Mouse (Mus musculus): Measurements from ENCODE around the gene Bbs9. TPM values are rescaled to one million over a fixed set of nuclear protein-coding genes. Genes with fewer than 3 reads are reported as not detected.

The Bbs9 gene
- total RNA-seq, 2 experiments from 2014 or later, result 11.8 to 14.0 TPM

DNA sequence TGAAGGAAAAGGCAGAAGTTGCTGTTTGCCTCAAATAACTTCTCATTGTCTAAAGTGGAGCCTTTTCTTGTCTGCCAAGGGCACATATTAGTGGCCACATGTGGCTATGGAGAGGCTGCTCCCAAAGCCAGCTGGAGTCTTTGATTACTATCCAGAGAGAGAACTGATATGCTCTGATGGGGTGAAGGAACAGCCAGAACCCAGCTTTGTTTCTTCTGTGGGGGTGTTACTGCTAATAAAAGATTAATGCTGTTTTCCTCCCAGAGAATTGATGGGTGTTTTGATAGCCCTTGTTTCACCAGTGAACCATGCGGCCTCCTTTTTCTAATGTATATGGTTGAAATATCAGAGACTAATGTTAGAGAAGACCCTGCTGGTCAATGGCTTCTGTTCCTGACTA, 47.9 kb downstream of the Bbs9 start:
- intact Hi-C loops (cut with DNase I), result no loop called here

GRCm38 (mm10) chr9:22530734-22531489, 55.4 kb downstream of the Bbs9 start:
- DNase-seq, result no peak
- intact Hi-C loops (cut with DNase I), result no loop called here

More for the DNA sequence above, 47.9 kb downstream of the Bbs9 start:
- no peak for DNase-seq

GRCm38 (mm10) chr9:22532112-22532511, 56.6 kb downstream of the Bbs9 start:
- DNase-seq, result no peak
- intact Hi-C loops (cut with DNase I), result no loop called here

DNA sequence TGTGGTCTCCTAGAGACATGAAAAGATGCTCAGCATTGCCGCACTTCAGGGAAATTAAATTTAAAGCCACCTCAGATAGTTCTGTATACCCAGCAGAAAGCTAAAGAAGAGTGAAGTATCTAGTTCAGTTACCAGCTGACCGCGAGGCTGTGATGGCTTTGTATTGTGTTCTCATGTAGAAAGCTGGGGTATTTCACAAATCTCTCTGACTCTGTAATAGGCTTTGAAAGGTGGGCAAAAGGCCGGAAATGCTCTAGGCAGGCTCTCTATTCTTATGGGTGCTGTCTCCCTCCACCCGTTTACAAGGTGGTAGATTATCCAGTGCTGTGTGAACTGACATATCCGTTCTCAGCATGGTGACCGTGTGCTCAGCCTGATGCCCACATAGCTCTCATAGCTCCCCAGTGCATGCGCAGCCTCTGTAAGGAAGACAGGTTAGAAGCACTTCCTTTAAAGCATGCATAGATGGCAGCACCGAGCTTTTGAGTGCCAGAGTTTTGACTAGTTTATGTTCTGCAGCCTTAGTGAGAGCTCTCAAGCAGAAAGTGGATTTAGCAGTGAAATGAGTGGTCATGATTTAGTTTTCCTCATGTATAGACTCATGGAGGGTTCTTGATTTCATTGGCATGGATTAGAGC, 57.4 kb downstream of the Bbs9 start:
- DNase-seq, result no peak

DNA sequence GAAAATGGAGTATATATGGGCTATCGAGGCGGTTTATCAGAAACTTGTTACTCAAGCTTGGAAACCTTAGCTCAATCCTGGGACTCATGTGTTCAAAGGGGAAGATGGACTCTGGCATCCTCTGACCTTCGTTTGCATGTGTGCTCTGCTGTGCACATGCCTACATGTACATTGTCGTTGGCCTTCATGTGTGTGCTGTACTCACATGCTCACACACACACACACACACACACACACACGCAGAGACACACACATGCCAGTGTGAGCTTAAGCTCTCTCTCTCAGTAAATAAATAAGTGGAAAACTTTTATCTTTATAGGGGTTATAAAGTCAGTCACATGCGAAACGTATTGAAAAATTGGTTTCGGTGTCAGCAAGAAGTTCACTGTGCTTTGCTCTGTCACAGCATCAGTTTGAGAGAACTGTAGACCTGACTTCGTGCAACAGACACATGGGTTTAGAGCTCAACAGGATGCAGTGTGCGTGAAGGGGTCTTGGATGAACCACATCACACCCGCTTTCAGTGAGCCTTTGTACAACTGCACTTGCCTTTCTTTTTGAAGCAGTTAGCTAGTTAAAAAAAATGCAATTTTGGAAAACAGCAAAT, 62.4 kb downstream of the Bbs9 start:
- DNase-seq, result no peak
- intact Hi-C loops (cut with DNase I), result no loop called here

More for the DNA sequence above, 57.4 kb downstream of the Bbs9 start:
- intact Hi-C loops (cut with DNase I), result no loop called here

DNA sequence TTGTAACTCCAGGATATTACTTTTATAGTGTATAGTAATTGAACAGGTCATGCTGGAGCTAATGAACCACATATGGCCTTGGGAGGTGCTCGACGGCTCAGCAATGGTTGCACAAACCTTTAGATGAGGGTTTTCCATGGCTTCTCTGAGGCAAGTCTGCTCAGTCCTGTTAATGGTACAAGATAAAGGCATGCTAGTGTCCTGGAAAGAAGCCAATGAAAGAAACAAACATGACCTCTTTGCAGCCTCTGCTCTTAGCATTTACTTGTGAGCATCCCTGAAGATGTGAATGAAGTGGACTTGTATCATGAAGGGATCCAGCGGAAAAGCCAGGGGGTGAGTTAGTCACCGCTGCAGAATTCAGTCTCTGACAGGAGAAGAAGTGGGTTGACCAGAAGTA, 64.0 kb downstream of the Bbs9 start:
- DNase-seq, result no peak
- intact Hi-C loops (cut with DNase I), result no loop called here

DNA sequence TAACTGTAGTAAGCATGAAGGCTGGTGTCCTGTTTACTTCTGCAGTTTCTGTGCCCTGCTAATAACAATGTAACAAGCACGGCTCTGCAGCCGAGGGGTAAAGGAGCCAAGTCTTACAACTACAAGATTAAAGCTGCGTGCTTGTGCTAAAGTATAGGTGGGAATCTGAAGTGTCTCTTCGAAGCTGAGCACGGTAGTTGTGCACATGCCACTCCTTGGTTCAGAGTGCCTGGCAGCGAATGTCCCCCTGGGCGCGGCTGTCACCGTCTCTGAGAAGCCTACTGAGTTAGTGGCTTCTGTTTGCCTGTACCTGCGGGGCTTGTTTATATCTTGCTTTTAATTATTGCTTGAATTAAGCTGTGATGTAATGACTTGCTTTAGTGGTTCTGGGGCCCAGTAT, 65.6 kb downstream of the Bbs9 start:
- intact Hi-C loops (cut with DNase I), result no loop called here
- no peak for DNase-seq

DNA sequence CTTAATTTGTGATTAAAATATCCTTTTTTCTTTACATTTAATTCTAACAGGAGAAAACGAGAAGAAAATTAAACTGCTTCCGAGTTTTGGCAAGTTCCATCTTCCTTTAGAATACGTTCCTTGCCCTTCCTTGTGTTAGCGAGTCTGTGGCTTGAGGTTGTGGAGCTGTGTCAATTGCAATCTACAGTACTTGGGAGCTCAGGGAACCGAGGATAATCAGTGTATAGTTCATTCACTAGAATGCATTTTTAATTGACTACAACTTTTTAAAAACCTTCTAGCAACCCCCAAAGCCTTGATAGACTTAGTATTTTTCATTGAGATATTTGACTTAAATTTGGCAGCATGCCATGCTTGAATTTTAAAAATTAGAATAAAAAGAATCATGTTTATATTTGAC, 68.0 kb downstream of the Bbs9 start:
- intact Hi-C loops (cut with DNase I), result no loop called here
- no peak for DNase-seq

DNA sequence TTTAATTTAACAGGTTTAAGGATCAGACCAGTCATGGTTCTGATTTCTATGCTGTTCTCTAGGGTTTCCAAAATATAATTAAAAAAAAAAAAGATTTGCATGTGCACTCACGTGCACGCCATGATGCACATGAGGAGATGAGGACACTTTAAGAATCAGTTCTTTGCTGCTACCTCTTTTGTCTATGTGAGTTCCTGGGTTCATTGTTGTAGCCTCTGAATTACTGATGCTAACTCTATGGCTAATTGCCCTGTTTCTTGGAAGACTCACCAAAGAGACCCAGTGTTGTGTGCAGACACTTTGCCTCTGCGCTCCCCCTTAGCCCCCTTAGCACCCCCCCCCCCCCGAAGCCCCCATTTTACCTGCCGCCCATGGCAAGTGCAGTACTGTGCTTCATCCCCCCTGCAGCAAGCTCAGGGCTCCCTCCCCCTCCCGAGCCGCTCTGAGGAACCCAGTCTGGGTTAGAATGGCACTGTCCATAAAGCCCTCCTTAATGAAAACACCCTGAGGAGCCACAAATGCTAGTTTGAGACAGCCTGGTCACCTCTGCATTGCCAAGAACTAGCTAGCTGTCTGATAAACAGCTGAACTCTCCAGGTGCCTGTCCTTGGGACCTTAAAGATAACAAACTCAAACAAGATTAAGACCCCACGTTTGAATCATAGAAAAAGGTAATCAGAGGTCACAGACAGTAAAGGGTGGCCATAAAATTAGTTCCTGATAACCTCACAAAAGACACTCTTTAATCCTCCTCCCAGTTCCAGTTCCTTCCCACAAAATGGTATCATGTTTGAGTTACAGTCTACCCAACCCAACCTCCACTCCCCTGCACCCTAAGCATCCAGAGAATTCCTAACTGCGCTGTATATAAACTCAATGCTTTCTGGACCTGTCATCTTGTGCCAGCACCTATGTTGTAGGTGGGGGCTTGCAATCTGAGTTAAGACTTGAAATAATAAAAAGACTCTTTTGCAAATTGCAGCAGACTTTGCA, 69.1 kb downstream of the Bbs9 start:
- DNase-seq, result no peak
- intact Hi-C loops (cut with DNase I), result no loop called here

DNA sequence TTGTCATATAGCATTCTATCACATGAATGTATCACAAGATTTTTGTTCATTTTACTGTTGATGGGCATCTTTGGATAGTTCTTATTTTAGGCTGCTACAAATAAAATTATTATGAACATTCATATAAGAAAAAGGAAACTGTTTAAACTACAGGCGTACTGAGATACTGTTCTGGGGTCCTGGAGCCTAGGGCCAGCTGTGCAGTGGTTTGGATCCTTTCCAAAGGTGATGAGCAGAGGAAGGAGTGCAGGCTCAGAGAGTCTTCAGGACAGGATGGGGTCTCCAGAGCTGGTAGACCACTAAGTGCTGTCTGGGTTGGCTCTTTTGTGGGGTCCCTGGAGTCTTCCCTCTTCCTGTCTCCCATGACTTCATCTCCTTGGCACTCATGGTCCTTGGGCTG, 75.8 kb downstream of the Bbs9 start:
- DNase-seq, result no peak
- intact Hi-C loops (cut with DNase I), result loop anchor here (10.0 kb wide), 2 partner anchors 154 to 704 kb away; no protein-coding TSS in a partner anchor

DNA sequence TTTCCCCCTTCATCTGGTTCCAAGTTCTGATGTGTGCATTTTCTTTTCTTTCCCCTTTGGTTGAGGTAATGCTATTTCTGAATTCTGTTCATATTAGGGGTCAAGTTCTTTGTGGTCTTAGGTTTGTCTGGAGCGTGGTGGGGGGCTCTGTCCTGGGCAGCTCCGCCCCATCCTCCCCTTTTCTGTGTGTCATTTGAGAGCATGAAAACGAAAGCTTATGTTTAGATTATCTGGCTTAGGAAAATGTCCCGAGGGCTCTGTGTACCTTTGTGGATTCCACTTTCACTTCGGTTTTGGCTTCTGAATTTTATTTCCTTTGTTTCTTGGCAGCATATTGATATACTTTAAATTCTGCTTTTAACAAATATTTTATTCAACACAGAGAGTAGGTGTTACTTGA, 80.6 kb downstream of the Bbs9 start:
- no peak for DNase-seq
- intact Hi-C loops (cut with DNase I), result loop anchor here (2.0 to 10.0 kb wide), 3 partner anchors 149 to 699 kb away; no protein-coding TSS in a partner anchor

- intact Hi-C loops (cut with DNase I), result loop anchor here (2.0 to 10.0 kb wide), 3 partner anchors 147 to 697 kb away; no protein-coding TSS in a partner anchor
- DNase-seq, result peak; percentile 39 to 70
Measured at GRCm38 (mm10) chr9:22557467-22557866, 82.0 kb downstream of the Bbs9 start.

GRCm38 (mm10) chr9:22563612-22564347, 88.3 kb downstream of the Bbs9 start:
- intact Hi-C loops (cut with DNase I), result no loop called here
- no peak for DNase-seq

GRCm38 (mm10) chr9:22567726-22568125, 92.2 kb downstream of the Bbs9 start:
- intact Hi-C loops (cut with DNase I), result no loop called here
- no peak for DNase-seq

DNA sequence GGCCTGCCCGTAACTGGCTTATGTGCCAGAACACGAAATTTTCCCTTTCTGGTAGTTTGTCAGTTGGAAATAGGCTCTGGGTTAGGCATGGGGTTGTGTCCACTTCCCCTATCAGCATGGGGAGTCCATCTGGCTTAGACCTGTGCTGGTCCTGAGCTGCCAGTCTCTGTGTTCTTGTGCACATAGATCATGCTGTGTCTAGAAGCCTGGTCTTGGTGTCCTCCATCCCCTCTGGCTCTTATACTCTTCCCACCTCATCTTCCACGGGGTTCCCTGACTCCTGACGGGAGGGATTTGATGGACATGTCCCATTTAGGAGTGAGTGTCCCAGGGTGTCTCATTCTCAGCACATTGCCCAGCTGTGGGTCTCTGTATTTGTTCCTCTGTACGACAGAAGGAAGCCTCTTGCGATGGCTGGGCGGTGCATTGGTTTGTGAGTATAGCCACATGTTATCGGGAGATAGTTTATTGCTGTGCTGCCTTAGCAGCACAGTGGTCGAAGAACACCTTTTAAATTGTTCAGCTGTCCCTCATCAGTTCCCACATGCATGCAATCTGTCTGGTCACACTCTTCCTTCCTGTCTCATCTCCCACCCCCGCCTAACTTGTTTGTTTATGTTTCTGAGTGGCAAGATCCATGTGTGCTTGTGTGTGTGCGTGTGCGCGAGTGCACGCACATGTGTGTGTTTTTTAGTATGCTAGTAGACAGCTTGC, 101.1 kb downstream of the Bbs9 start:
- intact Hi-C loops (cut with DNase I), result no loop called here
- no peak for DNase-seq

DNA sequence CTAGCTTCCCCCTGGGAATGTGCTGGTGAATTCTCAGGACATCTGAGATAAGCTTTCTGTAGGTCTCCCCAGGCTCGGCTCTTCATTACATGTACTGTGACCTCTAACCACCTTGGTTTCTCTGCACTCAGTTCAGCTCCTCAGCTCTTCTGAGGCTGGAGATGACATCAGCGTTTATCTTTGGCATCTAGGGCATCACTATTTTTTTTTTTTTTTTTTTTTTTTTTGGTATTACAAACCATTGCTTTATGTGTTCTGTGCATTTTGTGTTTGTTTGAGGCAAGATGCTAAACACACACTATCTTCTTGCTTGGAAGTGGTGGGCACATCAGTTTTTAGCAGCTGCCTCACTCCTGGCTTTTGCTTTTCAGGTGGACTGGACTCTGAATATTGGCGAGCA, 102.8 kb downstream of the Bbs9 start:
- intact Hi-C loops (cut with DNase I), result no loop called here
- DNase-seq, result no peak

- intact Hi-C loops (cut with DNase I), result no loop called here
- DNase-seq, result no peak
Measured at GRCm38 (mm10) chr9:22584221-22584620, 108.7 kb downstream of the Bbs9 start.

DNA sequence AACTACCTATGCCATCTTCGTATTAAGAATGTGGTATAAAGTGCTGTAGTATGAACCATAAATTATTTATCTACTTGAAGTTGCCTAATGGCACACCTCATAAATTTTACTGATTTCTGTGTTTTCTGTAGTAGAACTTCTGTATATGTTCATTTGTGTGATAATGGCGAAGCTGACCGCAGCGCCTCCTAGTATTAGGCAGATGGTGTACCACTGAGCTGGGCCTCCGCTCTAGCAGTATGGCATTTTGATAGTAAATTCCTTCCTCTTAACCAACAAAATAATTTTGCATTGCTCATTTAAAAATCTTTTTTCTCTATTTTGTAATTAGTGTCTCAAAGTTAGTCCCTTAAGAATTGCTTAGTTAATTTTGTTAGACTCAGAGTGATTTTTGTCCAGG, 117.5 kb downstream of the Bbs9 start:
- intact Hi-C loops (cut with DNase I), result no loop called here
- no peak for DNase-seq

GRCm38 (mm10) chr9:22596650-22597049, 121.1 kb downstream of the Bbs9 start:
- no peak for DNase-seq
- intact Hi-C loops (cut with DNase I), result no loop called here
